23 mouse cellular contexts compared by ENCODE assay signal in the genomic region with DNA sequence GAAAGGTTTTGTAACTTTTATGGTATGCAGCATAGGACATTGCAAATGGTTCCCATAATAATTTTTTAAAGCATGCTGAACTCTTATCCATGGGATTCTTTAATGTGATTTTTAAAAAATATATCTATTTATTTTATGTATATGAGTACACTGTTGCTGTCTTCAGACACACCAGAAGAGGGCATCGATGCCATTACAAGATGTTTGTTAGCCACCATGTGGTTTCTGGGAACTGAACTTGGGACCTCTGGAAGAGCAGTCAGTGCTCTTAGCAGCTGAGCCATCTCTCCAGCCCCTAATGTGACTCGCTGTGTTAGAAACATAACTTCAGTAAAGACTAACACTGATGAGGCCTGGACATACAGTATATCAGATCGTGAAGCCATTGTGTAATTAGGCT. TPM values are rescaled to one million over a fixed set of nuclear protein-coding genes. Genes with fewer than 3 reads are reported as not detected.
DNase-seq lines count a peak whose midpoint lies in the region; ATAC-seq and TF ChIP-seq lines count a peak whose summit lies in the region.
"Had no signal": no experiment of that assay in that cellular context is flagged by ENCODE, and none has a peak within 500 bp of the region (broad histone marks: within the 10 kb centered on the region; RNA-seq: fewer than 3 reads in every experiment).

No protein-coding gene starts in this region.

- H3K79me2 ChIP-seq in CH12.LX (replicated peaks; ENCODE audit: control insufficient read depth, extremely low read depth, insufficient read depth, poor library complexity, severe bottlenecking): peaks cover 22% of the 10 kb centered on the region

- H3K27ac ChIP-seq in liver, embryonic 12.5 days: no peak overlapping the region
- H3K27ac ChIP-seq in liver, postnatal 0 days (ENCODE audit: low read depth): no peak overlapping the region
- H3K27ac ChIP-seq in lung, postnatal 0 days (ENCODE audit: low read length): no peak overlapping the region
- H3K27ac ChIP-seq in CH12.LX (ENCODE audit: insufficient read depth, low read depth): no peak overlapping the region
- H3K27ac ChIP-seq: embryonic facial prominence, embryonic 12.5 days; heart, embryonic 13.5 days; hindbrain, embryonic 12.5 days had no signal

- no peak for TF ChIP-seq RAD21 in CH12.LX (IDR thresholded peaks at IDR 0.05; ENCODE audit: low read depth, low read length)

- no peak overlapping the region for H3K9ac ChIP-seq in liver, embryonic 12.5 days
- H3K9ac ChIP-seq in liver, postnatal 0 days (replicated peaks): no peak overlapping the region
- no peak overlapping the region for H3K9ac ChIP-seq in lung, postnatal 0 days (replicated peaks; ENCODE audit: low read depth)
- no peak overlapping the region for H3K9ac ChIP-seq in CH12.LX (ENCODE audit: insufficient read depth, low read depth)
- H3K9ac ChIP-seq: embryonic facial prominence, embryonic 12.5 days; hindbrain, embryonic 12.5 days had no signal

- no peak for TF ChIP-seq CTCF in liver, postnatal 0 days (IDR thresholded peaks at IDR 0.05; ENCODE audit: low read depth)
- peak; percentile 18 for TF ChIP-seq CTCF in lung, postnatal 0 days (IDR thresholded peaks at IDR 0.05)
- TF ChIP-seq CTCF in CH12.LX (conservative IDR thresholded peaks at IDR 0.05 in 1 of 2, IDR thresholded peaks at IDR 0.05 in 1 of 2; ENCODE audit: low read depth in 2 of 2, low read length in 2 of 2): peak in 1 of 2 experiments; percentile 33; a peak in 2 of 4 replicates

- peak overlapping the region; percentile 16; the same call in 1 of the 2 replicates for H3K4me2 ChIP-seq in liver, embryonic 12.5 days
- H3K4me2 ChIP-seq in liver, postnatal 0 days (ENCODE audit: low read depth, low read length): no peak overlapping the region
- no peak overlapping the region for H3K4me2 ChIP-seq in lung, postnatal 0 days (replicated peaks; ENCODE audit: low read depth, low read length)
- no peak overlapping the region for H3K4me2 ChIP-seq in CH12.LX (ENCODE audit: insufficient read depth, low read depth, poor library complexity, severe bottlenecking)
- H3K4me2 ChIP-seq: embryonic facial prominence, embryonic 12.5 days; hindbrain, embryonic 12.5 days had no signal

- DNase-seq in liver, postnatal 0 days: no peak
- peak; percentile 30 for DNase-seq in lung, postnatal 0 days (ENCODE audit: low spot score)
- no peak for DNase-seq in lung, postnatal 14 days
- DNase-seq in CH12.LX (ENCODE audit: extremely low read depth): no peak
- DNase-seq in heart, adult 18-20 months: no peak
- DNase-seq: adrenal gland, postnatal 14 days; B cell, adult 2 months; cerebellum, adult 11-12 months; cerebellum, adult 9-10 months; cerebellum, postnatal 25 days; gastrocnemius, postnatal 14 days; heart, postnatal 36 days had no signal

- peaks cover 54% of the 10 kb centered on the region for H3K36me3 ChIP-seq in liver, embryonic 12.5 days
- peaks cover 13% of the 10 kb centered on the region for H3K36me3 ChIP-seq in liver, postnatal 0 days (replicated peaks; ENCODE audit: insufficient read depth, low read length)
- H3K36me3 ChIP-seq in lung, postnatal 0 days (ENCODE audit: insufficient read depth, low read length): no peaks in the 10 kb centered on the region
- H3K36me3 ChIP-seq in CH12.LX (replicated peaks in 1 of 2; ENCODE audit: control insufficient read depth in 1 of 2, insufficient read depth in 1 of 2, low read length in 1 of 2): peaks cover 21 to 43% of the 10 kb centered on the region in 2 experiments

- TF ChIP-seq POLR2A in CH12.LX (IDR thresholded peaks at IDR 0.05; ENCODE audit: low read depth, low read length): no peak

- in situ Hi-C loops in CH12.LX (cut with MboI; ENCODE audit: low pct_ligation_motif_present, low pct_unique_long_range_greater_than_20kb, low sequenced_read_pairs): no loop called here

- WGBS in liver, embryonic 12.5 days (ENCODE audit: insufficient replicate concordance): 86% methylated on average over 3 of the region's 3 CpGs
- 83% methylated on average over 3 of the region's 3 CpGs for WGBS in liver, postnatal 0 days (ENCODE audit: insufficient replicate concordance)
- WGBS in lung, postnatal 0 days: 80% methylated on average over 3 of the region's 3 CpGs

- ATAC-seq in liver, embryonic 12.5 days: no peak
- ATAC-seq in liver, postnatal 0 days: no peak
- ATAC-seq in lung, postnatal 0 days: no peak
- ATAC-seq: activated CD4-positive, CD25-positive, alpha-beta regulatory T cell, adult 4 months; CD4-positive, CD25-positive, alpha-beta regulatory T cell, adult 4 months; forebrain, embryonic 16.5 days; hindbrain, embryonic 16.5 days; Patski had no signal

- TF ChIP-seq EP300 in liver, postnatal 0 days (IDR thresholded peaks at IDR 0.05; ENCODE audit: low read depth): no peak
- TF ChIP-seq EP300 in lung, postnatal 0 days (IDR thresholded peaks at IDR 0.05): no peak
- TF ChIP-seq EP300 in CH12.LX (IDR thresholded peaks at IDR 0.05; ENCODE audit: low read length): no peak

- dilution Hi-C loops in CH12.LX (cut with MboI; ENCODE audit: extremely low pct_ligation_motif_present, extremely low pct_unique_long_range_greater_than_20kb, low sequenced_read_pairs): no loop called here

- no peaks in the 10 kb centered on the region for H3K27me3 ChIP-seq in liver, embryonic 12.5 days (replicated peaks)
- H3K27me3 ChIP-seq in liver, postnatal 0 days (ENCODE audit: insufficient read depth, low read length): no peaks in the 10 kb centered on the region
- no peaks in the 10 kb centered on the region for H3K27me3 ChIP-seq in lung, postnatal 0 days (replicated peaks; ENCODE audit: insufficient read depth, low read length)
- no peaks in the 10 kb centered on the region for H3K27me3 ChIP-seq in CH12.LX (replicated peaks)
- H3K27me3 ChIP-seq: embryonic facial prominence, embryonic 12.5 days; heart, embryonic 13.5 days; hindbrain, embryonic 12.5 days; Patski had no signal

- H3K4me1 ChIP-seq in liver, embryonic 12.5 days: peaks cover 28% of the 10 kb centered on the region
- H3K4me1 ChIP-seq in liver, postnatal 0 days (ENCODE audit: insufficient read depth): peaks cover 7% of the 10 kb centered on the region
- H3K4me1 ChIP-seq in lung, postnatal 0 days (ENCODE audit: insufficient read depth, low read depth, low read length): no peaks in the 10 kb centered on the region
- H3K4me1 ChIP-seq in CH12.LX (ENCODE audit: control insufficient read depth in 1 of 2, insufficient read depth in 2 of 2): peaks cover 0 to 24% of the 10 kb centered on the region in 2 experiments; a peak in 3 of 4 replicates

- no peak overlapping the region for H3K4me3 ChIP-seq in liver, embryonic 12.5 days
- H3K4me3 ChIP-seq in liver, postnatal 0 days (ENCODE audit: low read depth, low read length): no peak overlapping the region
- no peak overlapping the region for H3K4me3 ChIP-seq in lung, postnatal 0 days (ENCODE audit: low read depth, low read length)
- no peak overlapping the region for H3K4me3 ChIP-seq in CH12.LX (replicated peaks in 1 of 3; ENCODE audit: low read depth in 2 of 3, low read length in 2 of 3, poor library complexity in 1 of 3)
- H3K4me3 ChIP-seq: embryonic facial prominence, embryonic 12.5 days; heart, embryonic 13.5 days; hindbrain, embryonic 12.5 days had no signal

- no peaks in the 10 kb centered on the region for H3K9me3 ChIP-seq in liver, embryonic 12.5 days (replicated peaks)
- H3K9me3 ChIP-seq in liver, postnatal 0 days (ENCODE audit: low read length): no peaks in the 10 kb centered on the region
- no peaks in the 10 kb centered on the region for H3K9me3 ChIP-seq in lung, postnatal 0 days (ENCODE audit: low read length)
- H3K9me3 ChIP-seq in CH12.LX (replicated peaks; ENCODE audit: low read length): no peaks in the 10 kb centered on the region
- H3K9me3 ChIP-seq: embryonic facial prominence, embryonic 12.5 days; heart, embryonic 13.5 days; hindbrain, embryonic 12.5 days had no signal

TF ChIP-seq in CH12.LX, 34 proteins besides CTCF, POLR2A, EP300 and RAD21:
- TF ChIP-seq UBTF (IDR thresholded peaks at IDR 0.05; ENCODE audit: low read depth, low read length) (no peak), JUND (conservative IDR thresholded peaks at IDR 0.05; ENCODE audit: low read depth, low read length) (no peak), MYC (IDR thresholded peaks at IDR 0.05; ENCODE audit: low read depth, low read length) (peak; percentile 34; the same call in 1 of the 2 replicates)

RNA-seq across cellular contexts. Expression of a gene that starts 2.3 kb away (rescaled TPM):
- polyA plus RNA-seq in liver, embryonic 12.5 days (2016; fragmentation: Nextera tagmentation; extraction: Ambion mirVana): 29.3 and 29.5 TPM in 2 replicates
- 4.9 and 6.2 TPM in 2 replicates for polyA plus RNA-seq in liver, postnatal 0 days (2015; fragmentation: Nextera tagmentation; extraction: Ambion mirVana)
- 4.3 and 5.2 TPM in 2 replicates for polyA plus RNA-seq in lung, postnatal 0 days (2015; fragmentation: Nextera tagmentation; extraction: Ambion mirVana)
- 25.4 and 25.7 TPM in 2 replicates for total RNA-seq in CH12.LX (2012; rRNA removed)
- total RNA-seq in CH12.LX (2014; rRNA removed): 42.6 and 46.5 TPM in 2 replicates
- 27.4 and 27.8 TPM in 2 replicates for polyA plus RNA-seq in CH12.LX (2012; ENCODE audit: insufficient read length, low read depth)
- under 1 TPM; 0.57 to 0.65 TPM for total RNA-seq in heart, adult 18-20 months (2021)

RNA-seq across cellular contexts. Expression of a gene that starts 40.3 kb away (rescaled TPM):
- 0.20 TPM in 2 replicates for polyA plus RNA-seq in liver, embryonic 12.5 days (2016; fragmentation: Nextera tagmentation; extraction: Ambion mirVana)
- polyA plus RNA-seq in liver, postnatal 0 days (2015; fragmentation: Nextera tagmentation; extraction: Ambion mirVana): not detected in 2 replicates
- 0.08 and 0.10 TPM in 2 replicates for polyA plus RNA-seq in lung, postnatal 0 days (2015; fragmentation: Nextera tagmentation; extraction: Ambion mirVana)
- total RNA-seq in CH12.LX (2012; rRNA removed) (not detected in 2 replicates), CH12.LX (2014; rRNA removed) (not detected in 2 replicates)
- polyA plus RNA-seq in CH12.LX (2012; ENCODE audit: insufficient read length, low read depth): 0.12 TPM in 1 of 2 replicates, not detected in the other
- not detected for total RNA-seq in heart, adult 18-20 months (2021)
- total RNA-seq: adrenal gland, postnatal 14 days; gastrocnemius, adult 18-20 months; gastrocnemius, postnatal 14 days; heart, postnatal 36 days; MEL had no signal
- polyA plus RNA-seq: activated CD4-positive, CD25-positive, alpha-beta regulatory T cell, adult 4 months; CD4-positive, CD25-positive, alpha-beta regulatory T cell, adult 4 months had no signal
